Mouse (Mus musculus) CH12.LX (cell line): ENCODE data around the gene March7.

Experiments used
- CHD2 ChIP-seq: IDR thresholded peaks from 2 replicates; pipeline ENCODE4 v1.6.1; 2011; ENCODE audit warnings: low read length, improper control_type of control experiment
- CTCF ChIP-seq, 2 experiments: IDR thresholded peaks in 1 of 2; conservative IDR thresholded peaks in 1 of 2; 2 replicates each; pipeline ENCODE4 v1.5.1; 2011 to 2012; ENCODE audit warnings: low read depth in 2 of 2, low read length in 2 of 2, improper control_type of control experiment in 1 of 2, inconsistent platforms in 1 of 2, mild to moderate bottlenecking in 1 of 2, moderate library complexity in 1 of 2
- EP300 ChIP-seq: IDR thresholded peaks from 2 replicates; pipeline ENCODE4 v1.6.1; 2011; ENCODE audit warnings: low read length, improper control_type of control experiment
- JUND ChIP-seq: conservative IDR thresholded peaks from 2 replicates; pipeline ENCODE4 v1.6.1; 2011; ENCODE audit warnings: low read depth, low read length, improper control_type of control experiment
- POLR2A ChIP-seq: IDR thresholded peaks from 2 replicates; pipeline ENCODE4 v1.6.1; 2011; ENCODE audit warnings: low read depth, mild to moderate bottlenecking, improper control_type of control experiment, low read length
- RCOR1 ChIP-seq: conservative IDR thresholded peaks from 2 replicates; pipeline ENCODE4 v1.6.1; 2012; ENCODE audit warnings: low read depth, mild to moderate bottlenecking, inconsistent platforms, low read length, improper control_type of control experiment
- SMC3 ChIP-seq: IDR thresholded peaks from 2 replicates; pipeline ENCODE4 v1.6.1; 2011; ENCODE audit warnings: low read depth, low read length, improper control_type of control experiment
- TCF12 ChIP-seq: IDR thresholded peaks from 2 replicates; pipeline ENCODE4 v1.6.1; 2014; ENCODE audit warnings: low read depth, mild to moderate bottlenecking, inconsistent platforms, low read length, improper control_type of control experiment
- ZC3H11A ChIP-seq: IDR thresholded peaks from 2 replicates; pipeline ENCODE4 v1.6.1; 2012; ENCODE audit warnings: low read depth, mild to moderate bottlenecking, inconsistent platforms, low read length, improper control_type of control experiment
- ZMIZ1 ChIP-seq: IDR thresholded peaks from 2 replicates; pipeline ENCODE4 v1.6.1; 2012; ENCODE audit warnings: low read depth, mild to moderate bottlenecking, inconsistent platforms, low read length, improper control_type of control experiment

- no peak for TF ChIP-seq CTCF (conservative IDR thresholded peaks at IDR 0.05 in 1 of 2, IDR thresholded peaks at IDR 0.05 in 1 of 2; ENCODE audit: low read depth in 2 of 2, low read length in 2 of 2)
- no peak for TF ChIP-seq JUND
- TF ChIP-seq TCF12 = no peak
- TF ChIP-seq POLR2A = no peak
- TF ChIP-seq ZC3H11A = no peak
- no peak for TF ChIP-seq EP300
- TF ChIP-seq RCOR1 = no peak
- TF ChIP-seq SMC3 = no peak
- no peak for TF ChIP-seq ZMIZ1
- no peak for TF ChIP-seq CHD2
Measured at GRCm38 (mm10) chr2:60200051-60200562, 9.6 kb upstream of the March7 start.
